Mouse (Mus musculus): ENCODE data around the gene Lif. TPM values are rescaled to one million over a fixed set of nuclear protein-coding genes. Genes with fewer than 3 reads are reported as not detected.

Lif gene
- polyA plus RNA-seq, 1 experiment: 1.4 TPM

DNA sequence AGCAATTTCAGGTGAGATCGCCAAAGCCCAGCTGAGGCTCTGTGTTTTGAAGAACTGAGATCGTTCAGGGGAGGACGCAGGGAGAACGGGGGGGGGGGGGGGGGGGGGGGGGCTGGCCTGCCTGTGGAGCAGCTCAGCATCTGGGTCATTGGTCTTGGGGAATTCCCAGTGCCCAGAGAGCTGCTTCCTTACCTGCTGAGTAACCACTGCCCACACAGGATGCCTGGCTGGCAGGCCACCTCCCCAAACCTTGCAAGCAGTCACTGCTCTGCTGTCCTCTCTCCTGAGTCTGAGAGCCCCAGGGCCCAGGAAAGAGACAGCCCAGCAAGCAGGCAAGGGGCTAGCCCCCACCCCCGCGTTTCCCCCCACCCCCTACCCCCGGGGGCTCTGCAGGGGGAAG, 5.5 kb downstream of the Lif start:
- DNase-seq (ENCODE audit: low read depth): no peak

DNA sequence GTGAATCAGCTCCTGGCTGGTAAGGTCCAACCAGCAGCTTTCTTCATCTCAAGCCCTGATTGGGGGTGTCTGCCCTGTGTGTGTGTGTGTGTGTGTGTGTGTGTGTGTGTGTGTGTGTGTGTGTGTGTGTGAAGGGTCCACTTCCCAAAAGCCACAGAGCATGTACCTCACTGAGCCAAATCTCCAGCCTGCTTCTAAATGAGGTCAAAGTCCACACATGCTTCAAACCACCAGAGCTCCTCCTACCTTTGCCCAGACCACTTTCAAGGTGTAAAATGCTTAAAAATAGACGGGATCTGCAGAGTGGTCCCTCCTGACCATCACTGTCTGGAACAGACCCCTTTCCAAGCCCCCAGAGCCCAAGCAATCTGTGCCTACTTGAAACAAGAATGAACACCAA, 5.9 kb downstream of the Lif start:
- DNase-seq (ENCODE audit: low read depth): no peak

DNA sequence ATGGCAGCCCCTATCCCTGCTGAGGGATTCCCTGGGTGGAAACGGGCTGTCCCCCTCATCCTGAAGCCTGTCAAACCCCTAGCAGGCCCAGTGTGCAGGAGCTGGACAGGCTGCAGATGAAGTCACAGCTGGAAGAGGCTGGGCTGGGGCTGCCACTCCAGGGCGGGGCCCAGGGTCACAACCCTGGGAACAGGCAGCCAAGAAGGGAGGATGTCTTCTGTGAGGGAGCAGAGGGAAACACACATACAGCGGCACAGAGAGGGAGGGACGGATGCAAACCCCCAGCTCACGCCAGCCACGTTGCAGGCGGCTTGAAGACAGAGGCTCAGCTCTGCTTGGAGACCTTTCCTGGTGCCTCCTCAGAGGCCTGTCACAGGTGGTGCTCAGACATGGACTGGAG, 6.7 kb downstream of the Lif start:
- DNase-seq (ENCODE audit: low read depth): no peak

- DNase-seq (ENCODE audit: low read depth): no peak
Measured at GRCm38 (mm10) chr11:4266271-4267201, 9.2 kb downstream of the Lif start.

DNA sequence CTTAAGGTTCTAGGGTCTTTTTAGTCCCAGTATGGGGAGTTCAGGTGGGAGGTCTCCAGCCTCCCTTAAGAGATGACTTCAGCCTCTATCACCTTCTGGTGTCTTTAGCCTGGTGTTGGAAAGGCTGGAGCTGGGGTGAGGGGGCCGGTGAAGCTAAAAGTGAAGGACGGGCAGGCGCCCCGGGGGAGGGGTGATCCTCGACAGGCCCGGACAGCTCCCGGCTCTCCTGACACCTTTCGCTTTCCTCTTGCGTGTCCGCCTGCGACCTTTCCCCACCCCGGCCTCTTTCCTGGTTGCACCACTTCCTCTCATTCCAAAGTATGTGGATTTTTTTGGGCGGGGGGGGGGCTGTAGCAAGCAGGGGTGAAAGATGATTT, 9.8 kb downstream of the Lif start:
- no peak for DNase-seq (ENCODE audit: low read depth)

DNA sequence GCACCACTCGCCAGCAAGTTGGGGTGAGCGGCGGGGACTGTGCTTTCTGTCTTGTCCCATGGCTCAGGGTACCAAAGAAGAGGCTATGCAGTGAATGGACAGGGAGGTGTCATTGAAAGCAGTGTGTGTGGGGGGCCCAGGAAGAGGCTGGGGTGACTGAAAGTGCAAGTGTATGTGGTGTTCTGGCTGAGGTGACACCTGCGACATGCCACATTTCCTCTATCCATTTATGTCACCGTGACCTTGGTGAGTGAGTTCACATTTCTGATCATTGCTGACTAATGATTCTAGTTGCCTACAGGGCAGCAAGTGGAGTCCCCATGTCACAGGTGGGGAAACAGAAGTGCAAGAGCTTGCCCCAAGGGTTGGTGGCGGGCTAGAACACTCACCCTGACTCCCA, 11.1 kb downstream of the Lif start:
- no peak for DNase-seq (ENCODE audit: low read depth)

DNA sequence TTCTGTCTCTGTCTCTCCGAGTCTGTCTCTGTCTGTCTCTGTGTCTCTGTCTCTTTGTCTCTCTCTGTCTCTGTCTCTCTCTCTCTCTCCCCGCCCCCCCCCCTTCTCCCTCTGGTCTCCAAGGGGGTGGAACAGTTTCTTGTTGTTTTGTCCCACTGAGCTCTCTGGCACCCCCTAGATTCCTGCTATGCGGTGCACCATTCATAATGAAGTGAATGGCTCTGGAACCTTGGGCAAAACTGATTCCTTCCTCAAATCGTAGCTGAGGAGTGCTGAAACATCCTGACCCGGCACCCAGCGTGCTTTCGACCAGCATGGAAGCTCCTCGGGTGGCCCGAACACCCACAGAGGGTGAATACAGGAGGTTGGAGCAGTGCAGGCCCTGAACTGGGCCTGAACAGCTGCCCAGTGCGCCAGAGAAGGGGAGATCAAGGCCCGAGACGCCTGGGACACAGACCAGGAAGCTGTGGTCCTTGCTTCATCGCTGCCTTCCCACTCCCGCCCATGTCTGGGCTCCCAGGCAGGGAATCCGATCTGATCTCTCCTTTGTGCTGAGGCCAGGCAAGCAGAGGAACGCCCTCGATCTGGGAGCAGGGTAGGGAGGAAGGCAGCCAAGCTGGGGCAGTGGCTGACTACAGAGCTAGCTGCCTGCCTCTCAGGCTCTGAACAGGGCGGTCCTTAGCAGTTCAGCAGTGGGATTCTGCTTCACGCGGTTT, 13.5 kb downstream of the Lif start:
- DNase-seq (ENCODE audit: low read depth): no peak

- no peak for DNase-seq (ENCODE audit: low read depth)
Measured at GRCm38 (mm10) chr11:4271544-4271943, 14.2 kb downstream of the Lif start.

DNA sequence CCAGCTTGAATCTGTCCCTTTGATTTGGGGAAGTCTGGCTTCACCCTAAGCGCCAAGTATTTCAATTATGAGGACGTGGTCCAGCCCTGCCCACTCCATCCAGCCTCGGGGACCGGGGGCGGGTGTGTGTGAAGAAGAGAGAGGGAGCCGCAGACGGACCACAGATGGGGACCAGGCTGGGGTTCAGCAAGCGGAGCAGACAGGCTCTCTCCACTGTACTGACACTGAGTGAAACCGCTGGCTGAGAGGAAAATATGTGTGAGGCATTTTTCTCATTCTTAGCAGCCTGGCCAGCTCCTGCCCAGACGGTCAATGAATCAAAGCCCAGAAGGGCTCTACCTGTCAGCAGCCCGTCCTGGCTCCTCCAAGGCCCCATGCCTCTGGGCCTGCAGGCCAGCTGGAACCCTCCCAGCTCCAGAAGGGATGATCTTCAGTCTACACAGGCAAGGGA, 19.1 kb downstream of the Lif start:
- DNase-seq (ENCODE audit: low read depth): no peak

DNA sequence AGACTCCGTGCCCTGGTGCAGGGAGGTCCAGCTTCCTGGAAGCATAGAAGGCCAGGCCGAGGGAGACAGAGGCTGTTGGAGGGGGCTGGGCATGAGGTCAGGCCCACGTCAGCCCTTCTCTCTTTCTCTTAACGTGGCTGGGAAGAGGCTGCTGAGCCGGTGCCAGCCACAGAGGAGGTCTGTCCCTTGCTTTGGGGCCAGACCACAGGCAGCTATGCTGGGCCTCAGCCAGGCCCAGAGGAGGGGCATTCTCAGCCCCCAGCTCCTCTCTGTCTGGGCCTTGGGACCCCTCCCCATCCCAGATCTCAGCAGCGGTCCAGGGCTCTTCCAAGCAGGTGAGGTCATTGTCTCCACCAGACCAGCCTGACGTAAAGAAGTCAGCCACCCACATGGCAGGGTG, 22.6 kb downstream of the Lif start:
- no peak for DNase-seq (ENCODE audit: low read depth)

DNA sequence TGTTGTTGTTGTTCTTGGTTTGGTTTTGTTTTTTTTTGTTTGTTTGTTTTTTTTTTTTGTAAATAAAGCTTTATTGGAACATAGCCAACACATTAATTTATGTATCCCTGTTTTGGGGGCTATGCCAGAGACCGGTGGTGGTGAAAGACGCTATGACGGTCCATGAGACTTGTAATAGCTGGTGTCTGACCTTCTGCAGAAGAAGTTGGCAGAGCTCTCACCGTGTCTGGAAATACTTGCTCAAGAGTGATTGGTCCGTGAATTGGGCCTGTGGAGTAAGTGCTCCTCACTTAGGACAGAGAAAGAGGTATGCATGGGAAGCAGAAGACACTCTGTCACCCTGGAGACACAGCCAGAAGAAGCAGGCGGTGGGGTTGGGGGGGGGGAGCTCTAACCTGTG, 24.5 kb downstream of the Lif start:
- no peak for DNase-seq (ENCODE audit: low read depth)

GRCm38 (mm10) chr11:4283627-4284026, 26.3 kb downstream of the Lif start:
- DNase-seq (ENCODE audit: low read depth): no peak

DNA sequence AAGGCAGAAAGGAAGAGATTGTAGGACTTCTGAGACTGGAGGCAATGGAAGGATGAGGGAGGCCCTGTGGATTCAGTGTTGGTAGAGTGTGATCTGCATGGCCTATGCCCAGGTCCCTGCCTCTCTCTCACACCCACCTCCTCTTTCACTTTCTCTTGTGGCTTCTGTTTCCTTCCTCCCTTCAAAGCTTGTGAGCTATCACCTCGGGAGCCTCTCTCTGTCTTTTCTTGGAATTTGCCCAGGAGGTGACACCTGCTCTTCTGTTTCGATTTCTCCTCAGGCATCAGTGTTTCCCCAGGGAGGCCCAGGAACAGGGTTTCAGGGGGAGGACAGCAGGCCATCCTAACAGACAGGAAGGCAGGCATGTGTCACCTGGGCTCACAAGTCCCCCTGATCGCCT, 31.9 kb downstream of the Lif start:
- no peak for DNase-seq (ENCODE audit: low read depth)

- no peak for DNase-seq (ENCODE audit: low read depth)
Measured at GRCm38 (mm10) chr11:4291639-4292038, 34.3 kb downstream of the Lif start.

DNA sequence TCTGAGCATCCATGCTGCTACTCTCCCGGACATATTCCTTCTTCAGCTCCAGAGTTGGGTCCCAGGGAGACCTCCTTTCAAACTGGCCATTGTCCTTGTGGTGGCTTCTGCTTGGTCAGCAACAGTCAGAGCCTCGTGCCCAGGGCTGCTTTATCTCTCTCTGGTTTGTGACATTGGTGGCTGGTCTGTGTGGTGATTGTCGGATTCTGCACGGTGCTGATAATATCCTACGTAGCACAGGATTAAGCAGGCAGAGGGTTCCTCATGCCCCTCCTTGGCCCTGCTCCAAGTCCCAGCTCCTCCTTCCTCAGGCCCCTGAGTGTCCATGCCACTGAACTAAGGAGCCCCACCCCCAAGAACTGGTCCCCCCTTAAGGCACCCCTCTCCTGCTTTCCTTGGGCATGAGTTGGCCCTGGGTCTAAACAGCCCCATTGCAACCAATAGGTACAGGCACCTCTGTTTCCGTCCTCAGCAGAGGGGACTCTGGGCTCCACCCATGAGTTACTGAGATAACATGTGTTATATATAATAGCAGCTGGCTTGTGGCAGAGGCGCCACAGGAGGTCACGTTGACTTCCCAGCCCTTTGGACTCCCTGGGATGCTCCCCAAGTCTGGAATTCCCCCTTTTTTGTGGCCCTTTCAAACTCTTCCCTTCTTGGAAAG, 35.0 kb downstream of the Lif start:
- no peak for DNase-seq (ENCODE audit: low read depth)

GRCm38 (mm10) chr11:4292888-4293247, 35.5 kb downstream of the Lif start:
- no peak for DNase-seq (ENCODE audit: low read depth)

DNA sequence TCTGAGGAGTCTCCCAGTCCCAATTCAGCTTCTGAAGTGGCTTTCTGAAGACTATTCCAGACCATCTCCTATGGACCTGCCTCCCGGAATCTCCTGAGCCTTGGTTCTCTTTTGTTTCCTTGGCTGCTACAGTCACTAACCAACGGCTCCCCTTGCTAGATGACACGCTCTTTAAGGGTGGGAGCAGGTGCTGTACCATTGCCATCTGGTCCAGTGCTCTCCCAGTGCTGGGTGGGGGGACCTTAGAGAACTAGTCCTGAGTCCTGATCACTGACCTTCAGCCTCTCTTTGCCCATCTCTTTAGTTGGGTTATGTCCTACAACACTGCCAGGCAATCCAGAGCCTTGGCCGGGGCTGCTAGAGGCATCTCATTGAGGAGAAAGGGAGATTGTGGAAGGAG, 36.1 kb downstream of the Lif start:
- no peak for DNase-seq (ENCODE audit: low read depth)

DNA sequence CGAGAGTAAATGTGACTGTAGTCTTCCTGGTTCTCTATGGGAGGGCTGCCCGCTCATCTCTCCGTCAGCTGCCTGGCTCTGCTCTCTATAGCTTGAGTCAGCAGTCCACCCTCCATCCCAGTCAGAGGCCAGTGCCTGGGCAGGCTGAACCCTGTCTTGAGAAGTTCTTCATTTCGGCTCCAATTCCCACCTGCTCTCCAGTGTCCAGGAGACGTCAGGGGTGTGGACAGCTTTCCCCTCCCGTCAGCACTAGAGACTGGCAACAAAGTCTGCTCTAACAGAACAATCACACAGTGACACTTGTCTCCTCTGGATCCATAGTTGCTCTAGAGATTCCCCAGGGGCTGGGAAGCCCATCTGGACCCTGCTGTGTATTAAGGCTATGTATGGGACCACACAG, 36.7 kb downstream of the Lif start:
- no peak for DNase-seq (ENCODE audit: low read depth)

DNA sequence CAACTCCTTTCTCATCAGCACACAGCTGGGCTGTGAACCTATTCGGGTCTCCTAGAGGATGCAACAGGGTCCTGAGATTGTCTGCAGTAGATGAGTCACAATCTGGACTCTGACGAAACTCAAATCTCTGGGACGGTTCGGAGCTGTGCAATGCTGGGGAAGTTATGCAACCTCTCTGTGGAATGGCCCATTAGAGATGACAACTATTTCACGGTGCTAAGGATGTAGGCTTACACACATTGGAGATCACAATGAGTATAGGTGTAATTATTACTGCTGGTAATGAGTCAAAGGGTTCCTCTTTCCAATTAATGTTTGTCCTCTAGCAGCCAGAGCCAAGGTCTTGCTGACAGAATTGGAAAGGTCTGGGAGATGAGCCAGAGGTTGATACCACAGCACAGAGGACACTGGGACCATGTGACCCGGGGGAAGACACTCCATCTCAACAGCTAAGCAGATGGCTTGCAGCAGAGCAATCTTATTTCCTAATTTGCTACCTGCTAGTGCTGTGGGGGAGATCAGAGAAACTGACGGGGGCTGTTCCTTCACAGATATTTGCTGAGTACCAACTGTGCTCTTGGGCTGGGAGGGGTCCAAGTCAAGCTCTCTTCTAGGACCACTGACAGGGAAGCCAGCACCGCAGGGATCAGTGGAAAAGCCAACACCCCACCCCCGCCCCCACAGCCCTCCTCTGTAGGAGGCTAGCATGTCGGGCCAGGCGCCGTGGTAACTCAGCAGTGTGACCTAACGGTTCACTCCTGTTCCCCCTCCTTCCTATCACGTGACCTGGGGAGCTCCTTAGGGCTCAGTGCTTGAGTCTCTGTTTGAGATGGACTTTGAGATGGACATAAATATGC, 37.4 kb downstream of the Lif start:
- no peak for DNase-seq (ENCODE audit: low read depth)

DNA sequence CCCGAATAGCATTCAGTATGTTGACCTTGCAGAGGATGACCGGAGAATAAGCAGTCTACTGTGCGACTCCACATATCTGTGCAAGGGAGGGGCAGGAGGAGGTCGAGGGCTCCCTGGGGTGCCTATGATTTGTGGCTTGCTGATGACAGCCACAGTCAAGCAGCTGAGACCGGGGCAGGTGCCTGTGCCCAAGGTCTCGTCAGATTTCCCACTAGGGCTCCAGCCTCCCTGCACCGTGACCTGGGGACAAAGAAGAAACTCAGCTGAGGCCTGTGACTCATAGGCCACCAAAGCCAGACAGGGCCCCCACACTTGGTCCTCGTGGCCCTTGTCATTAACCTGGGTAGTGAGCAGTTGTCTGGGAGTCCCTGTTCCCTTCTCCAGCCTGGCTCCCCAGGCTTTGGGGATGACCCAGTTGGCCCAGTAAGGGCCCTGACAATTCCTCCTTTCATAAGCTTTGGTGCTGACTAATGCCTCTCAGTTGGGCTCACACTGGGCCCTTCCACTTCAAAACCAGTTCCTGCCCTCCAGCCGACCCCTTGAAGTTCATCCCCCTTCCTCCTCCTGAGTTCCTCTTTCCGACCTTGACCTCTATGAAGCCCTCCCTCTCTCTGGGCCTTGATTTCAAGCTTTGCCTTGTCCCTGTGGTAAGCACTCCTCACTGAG, 39.4 kb downstream of the Lif start:
- no peak for DNase-seq (ENCODE audit: low read depth)

DNA sequence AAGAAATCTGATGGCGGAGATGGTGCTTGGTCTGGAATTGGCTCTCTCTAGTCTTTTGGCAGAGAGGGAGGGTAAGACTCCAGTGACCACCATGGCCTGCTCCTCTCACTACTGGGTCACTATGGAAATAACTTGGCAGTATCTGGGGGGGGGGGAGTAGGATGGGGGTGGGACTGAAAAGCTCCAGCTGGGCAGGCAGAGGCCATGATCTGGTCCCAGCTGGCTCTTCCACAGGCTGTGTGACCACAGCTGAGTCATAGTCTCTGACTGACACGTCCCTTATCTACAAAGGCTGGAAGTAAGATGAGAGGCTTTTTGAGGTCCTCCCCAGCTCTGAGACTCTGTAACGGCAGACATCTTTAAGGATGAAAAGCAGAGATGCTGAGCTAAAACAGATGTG, 40.4 kb downstream of the Lif start:
- DNase-seq (ENCODE audit: low read depth): no peak

Data from gonadal fat pad, adult 2 months (tissue).